Mouse (Mus musculus) E14TG2a.4 (cell line): Measurements from ENCODE around the gene Trmt1l.

ENCODE experiments used
- CTCF ChIP-seq: conservative IDR thresholded peaks from 2 replicates; pipeline ENCODE4 v1.5.1; 2014; ENCODE audit warnings: low read length
- NANOG ChIP-seq: IDR thresholded peaks from 2 replicates; pipeline ENCODE4 v1.6.1; 2014; ENCODE audit warnings: borderline replicate concordance, low read length, mixed read lengths
- POU5F1 ChIP-seq: IDR thresholded peaks from 2 replicates; pipeline ENCODE4 v1.6.1; 2014; ENCODE audit warnings: low read length, borderline replicate concordance

DNA sequence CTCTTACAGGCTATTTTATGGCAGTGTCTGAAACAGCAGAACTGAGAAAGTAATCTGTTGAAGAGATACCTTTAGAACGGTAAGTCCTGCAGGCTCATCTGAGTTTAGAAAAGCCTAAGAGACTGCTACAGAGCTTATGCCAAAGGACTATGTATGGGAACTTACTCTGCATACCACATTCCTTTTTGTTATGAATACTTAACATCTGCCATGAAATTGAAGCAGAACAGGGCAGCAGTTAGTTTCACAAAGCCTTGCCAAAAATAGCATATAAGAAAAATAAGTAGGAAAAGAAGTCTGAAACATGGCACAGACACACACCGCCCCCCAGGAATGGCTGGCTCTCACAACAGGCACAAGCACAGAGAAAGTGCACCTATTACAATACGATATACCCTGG lies 18.5 kb upstream of the Trmt1l start:
- no peak for TF ChIP-seq POU5F1
- TF ChIP-seq CTCF = no peak
- no peak for TF ChIP-seq NANOG
